Mouse (Mus musculus): ENCODE measurements around the gene Rbpjl. TPM values are rescaled to one million over a fixed set of nuclear protein-coding genes. Genes with fewer than 3 reads are reported as not detected.

The Rbpjl gene
- polyA plus RNA-seq, 1 experiment from 2014 or later = 0.10 TPM

DNA sequence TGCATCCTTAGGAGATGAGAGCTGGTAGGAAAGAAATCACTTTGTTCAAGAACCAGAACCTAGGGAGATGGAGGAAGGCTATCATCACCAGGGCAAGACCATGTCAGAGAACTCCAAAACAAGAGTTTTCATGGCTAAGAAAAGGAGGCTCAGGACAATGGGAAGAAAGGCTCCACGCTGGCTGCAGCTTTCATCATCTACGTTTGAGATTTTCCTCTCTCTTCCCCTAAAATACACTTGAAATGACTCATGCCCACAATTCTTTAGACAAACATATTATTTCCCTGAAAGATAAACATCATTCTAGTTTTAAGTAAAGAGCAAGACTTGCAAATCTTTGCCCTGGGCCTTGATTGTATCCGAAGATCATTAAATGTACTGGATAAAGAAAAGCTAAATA lies 31.6 kb upstream of the Rbpjl start:
- Histone ChIP-seq H3K27ac (ENCODE audit: low read length) (no peak overlapping the region), H3K9me3 (ENCODE audit: control insufficient read depth, low read length) (no peaks in the 10 kb centered on the region), H3K27me3 (replicated peaks; ENCODE audit: control insufficient read depth, insufficient read depth, low read length) (no peaks in the 10 kb centered on the region), H3K4me3 (replicated peaks; ENCODE audit: low read length) (no peak overlapping the region), H3K36me3 (ENCODE audit: control insufficient read depth, insufficient read depth) (no peaks in the 10 kb centered on the region), H3K4me1 (replicated peaks; ENCODE audit: control insufficient read depth, insufficient read depth, low read length) (no peaks in the 10 kb centered on the region), H3K9ac (replicated peaks; ENCODE audit: low read depth, low read length) (no peak overlapping the region), H3K4me2 (ENCODE audit: low read length) (no peak overlapping the region)
- ATAC-seq = no peak
- WGBS = 80% methylated on average over 3 of the region's 3 CpGs

DNA sequence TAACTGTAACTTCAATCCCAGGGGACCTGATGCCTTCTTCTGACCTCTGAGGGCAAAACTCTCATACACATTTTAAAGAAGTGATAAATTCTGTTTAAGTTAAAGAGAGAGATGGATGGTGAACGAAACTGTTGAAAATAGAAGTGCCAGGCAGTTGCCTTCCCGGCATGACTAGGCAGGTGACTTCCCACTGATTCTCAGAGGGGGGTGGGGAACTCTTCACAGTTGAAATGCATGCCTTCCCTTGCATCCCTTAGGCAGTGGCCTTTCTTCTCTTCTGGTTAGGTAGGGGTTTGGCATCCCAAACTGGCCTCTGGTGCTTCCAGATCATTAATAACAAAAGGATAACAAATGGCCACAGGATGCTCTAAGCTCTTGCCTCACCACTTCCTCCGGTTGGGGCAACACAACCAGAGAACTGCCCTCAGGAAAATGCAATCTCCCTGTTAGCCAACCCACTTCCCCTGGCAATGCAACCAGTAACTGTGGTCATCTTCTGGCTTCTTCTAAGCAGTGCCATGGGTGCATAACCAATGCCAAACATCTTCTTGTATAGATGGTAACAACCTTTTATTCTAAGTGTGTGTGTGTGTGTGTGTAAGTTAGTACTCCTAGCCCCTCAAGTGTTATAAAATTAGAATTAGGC lies 30.4 kb upstream of the Rbpjl start:
- Histone ChIP-seq H3K36me3 (ENCODE audit: control insufficient read depth, insufficient read depth) (no peaks in the 10 kb centered on the region), H3K4me1 (replicated peaks; ENCODE audit: control insufficient read depth, insufficient read depth, low read length) (no peaks in the 10 kb centered on the region), H3K9me3 (ENCODE audit: control insufficient read depth, low read length) (no peaks in the 10 kb centered on the region), H3K4me2 (ENCODE audit: low read length) (no peak overlapping the region), H3K4me3 (replicated peaks; ENCODE audit: low read length) (no peak overlapping the region), H3K9ac (replicated peaks; ENCODE audit: low read depth, low read length) (no peak overlapping the region), H3K27me3 (replicated peaks; ENCODE audit: control insufficient read depth, insufficient read depth, low read length) (no peaks in the 10 kb centered on the region), H3K27ac (ENCODE audit: low read length) (no peak overlapping the region)
- ATAC-seq = no peak
- WGBS = 45% methylated on average over 3 of the region's 3 CpGs

DNA sequence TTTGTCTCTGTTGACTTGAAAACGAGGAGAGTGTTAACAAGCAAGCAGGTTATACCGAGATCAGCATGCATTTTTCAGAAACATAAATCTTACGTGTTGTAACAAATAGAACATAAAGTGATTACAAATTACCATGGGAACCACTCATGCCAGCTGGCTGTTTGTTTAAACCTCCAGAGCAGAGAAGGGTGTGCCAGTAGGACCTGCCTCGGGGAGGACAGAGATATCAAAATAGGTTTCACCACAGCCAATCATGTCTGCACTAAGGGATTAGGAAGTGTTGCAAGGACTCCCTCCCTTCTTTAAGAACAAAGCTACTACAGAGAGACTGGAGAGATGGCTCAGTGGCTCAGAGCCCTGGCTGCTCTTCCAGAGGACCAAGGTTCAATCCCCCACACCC lies 29.8 kb upstream of the Rbpjl start:
- no peak overlapping the region for H3K27ac ChIP-seq (ENCODE audit: low read length)
- no peak overlapping the region for H3K4me3 ChIP-seq (replicated peaks; ENCODE audit: low read length)
- H3K4me1 ChIP-seq (replicated peaks; ENCODE audit: control insufficient read depth, insufficient read depth, low read length) = no peaks in the 10 kb centered on the region
- no peaks in the 10 kb centered on the region for H3K9me3 ChIP-seq (ENCODE audit: control insufficient read depth, low read length)
- no peak for ATAC-seq
- H3K36me3 ChIP-seq (ENCODE audit: control insufficient read depth, insufficient read depth) = no peaks in the 10 kb centered on the region
- no peaks in the 10 kb centered on the region for H3K27me3 ChIP-seq (replicated peaks; ENCODE audit: control insufficient read depth, insufficient read depth, low read length)
- no peak overlapping the region for H3K9ac ChIP-seq (replicated peaks; ENCODE audit: low read depth, low read length)
- H3K4me2 ChIP-seq (ENCODE audit: low read length) = no peak overlapping the region
- 44% methylated on average over 4 of the region's 4 CpGs for WGBS

DNA sequence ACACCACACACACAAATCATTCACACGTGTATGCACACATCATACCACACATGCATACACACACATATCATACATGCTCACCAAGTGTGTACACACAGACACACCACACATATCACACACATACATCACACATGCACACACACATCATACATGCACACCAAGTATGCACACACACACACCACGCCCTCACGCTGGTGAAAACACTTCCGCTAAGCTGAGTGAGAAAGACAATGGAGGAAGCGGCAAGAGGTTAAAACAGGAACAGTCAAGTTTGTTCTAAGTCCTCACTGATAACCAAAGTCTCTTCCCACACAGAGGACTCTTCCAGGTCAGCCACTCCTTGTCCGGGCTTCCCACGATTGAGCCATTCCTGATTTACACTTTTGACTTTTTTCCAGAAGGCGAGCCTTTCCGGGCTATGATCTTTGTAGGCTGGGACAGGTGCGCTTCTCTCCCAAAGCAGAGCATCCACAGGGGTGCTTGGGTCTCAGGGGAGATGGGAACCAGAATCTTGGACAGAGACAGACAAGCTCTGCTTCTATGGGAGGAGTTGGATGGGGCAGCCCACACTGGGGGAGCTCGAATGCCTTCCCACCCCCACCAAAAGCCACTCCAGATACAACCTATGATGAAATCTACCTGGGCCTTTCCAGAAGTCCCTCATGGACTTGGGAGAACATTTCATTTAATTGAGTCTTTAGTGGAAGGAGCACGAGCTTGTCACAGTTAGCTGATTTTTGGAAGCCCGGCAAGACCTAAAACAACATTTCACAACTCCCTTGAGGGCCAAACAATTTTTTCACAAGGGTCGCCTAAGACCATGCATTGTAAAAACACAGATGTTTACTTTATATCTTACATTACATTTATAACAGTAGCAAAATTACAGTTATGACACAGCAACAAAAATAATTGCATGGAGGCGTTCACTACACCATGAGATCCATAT lies 25.2 kb upstream of the Rbpjl start:
- Histone ChIP-seq H3K27ac (ENCODE audit: low read length) (no peak overlapping the region), H3K27me3 (replicated peaks; ENCODE audit: control insufficient read depth, insufficient read depth, low read length) (no peaks in the 10 kb centered on the region), H3K9me3 (ENCODE audit: control insufficient read depth, low read length) (no peaks in the 10 kb centered on the region), H3K36me3 (ENCODE audit: control insufficient read depth, insufficient read depth) (no peaks in the 10 kb centered on the region), H3K4me2 (ENCODE audit: low read length) (no peak overlapping the region), H3K4me1 (replicated peaks; ENCODE audit: control insufficient read depth, insufficient read depth, low read length) (no peaks in the 10 kb centered on the region), H3K9ac (replicated peaks; ENCODE audit: low read depth, low read length) (no peak overlapping the region), H3K4me3 (replicated peaks; ENCODE audit: low read length) (no peak overlapping the region)
- WGBS = 91% methylated on average over 15 of the region's 15 CpGs
- ATAC-seq = no peak

DNA sequence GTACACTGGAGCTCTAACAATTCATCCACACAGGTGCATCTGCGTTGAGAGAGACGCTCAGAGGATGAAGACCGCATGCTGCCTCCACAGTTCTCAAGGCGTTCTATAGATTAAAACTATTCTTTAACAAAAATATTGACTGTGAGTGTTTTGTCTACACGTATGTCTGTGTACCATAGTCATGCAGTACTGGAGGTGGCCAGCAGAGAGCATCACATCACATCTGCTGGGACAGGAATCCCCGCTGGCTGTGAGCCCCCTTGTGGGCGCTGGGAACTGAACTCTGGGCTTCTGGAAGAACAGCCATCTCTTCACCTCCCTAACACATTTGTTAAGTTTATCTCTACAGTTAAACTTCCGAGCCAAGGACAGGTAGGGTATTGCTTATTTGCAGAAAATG lies 21.2 kb upstream of the Rbpjl start:
- Histone ChIP-seq H3K4me2 (ENCODE audit: low read length) (no peak overlapping the region), H3K4me3 (replicated peaks; ENCODE audit: low read length) (no peak overlapping the region), H3K27ac (ENCODE audit: low read length) (no peak overlapping the region), H3K36me3 (ENCODE audit: control insufficient read depth, insufficient read depth) (no peaks in the 10 kb centered on the region), H3K9ac (replicated peaks; ENCODE audit: low read depth, low read length) (no peak overlapping the region), H3K4me1 (replicated peaks; ENCODE audit: control insufficient read depth, insufficient read depth, low read length) (peaks cover 8% of the 10 kb centered on the region), H3K9me3 (ENCODE audit: control insufficient read depth, low read length) (no peaks in the 10 kb centered on the region), H3K27me3 (replicated peaks; ENCODE audit: control insufficient read depth, insufficient read depth, low read length) (no peaks in the 10 kb centered on the region)
- no peak for ATAC-seq
- 80% methylated on average over 8 of the region's 8 CpGs for WGBS

DNA sequence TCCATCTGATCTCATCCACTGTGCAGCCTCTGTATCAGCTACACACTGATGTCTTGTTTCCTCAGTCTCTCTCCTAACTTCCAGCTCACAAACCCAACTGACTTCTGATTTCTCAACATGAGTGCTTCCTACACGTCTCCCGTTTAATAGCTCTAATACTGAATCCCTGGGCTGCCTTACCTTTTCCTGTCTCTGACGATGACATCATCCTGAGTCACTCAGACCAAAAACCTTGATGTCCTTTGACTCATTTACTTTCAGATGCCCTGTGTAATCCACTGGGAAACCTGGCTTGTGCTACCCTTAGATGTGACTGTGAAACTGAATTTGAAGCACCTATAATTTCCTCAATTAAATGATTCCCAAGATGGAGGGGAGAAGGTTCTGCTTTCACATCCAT lies 20.0 kb upstream of the Rbpjl start:
- Histone ChIP-seq H3K9ac (replicated peaks; ENCODE audit: low read depth, low read length) (no peak overlapping the region), H3K4me1 (replicated peaks; ENCODE audit: control insufficient read depth, insufficient read depth, low read length) (peaks cover 8% of the 10 kb centered on the region), H3K27me3 (replicated peaks; ENCODE audit: control insufficient read depth, insufficient read depth, low read length) (peaks cover 2% of the 10 kb centered on the region), H3K27ac (ENCODE audit: low read length) (no peak overlapping the region), H3K4me2 (ENCODE audit: low read length) (no peak overlapping the region), H3K4me3 (replicated peaks; ENCODE audit: low read length) (no peak overlapping the region), H3K9me3 (ENCODE audit: control insufficient read depth, low read length) (no peaks in the 10 kb centered on the region), H3K36me3 (ENCODE audit: control insufficient read depth, insufficient read depth) (no peaks in the 10 kb centered on the region)
- WGBS = 87% methylated on average over 3 of the region's 3 CpGs
- no peak for ATAC-seq

DNA sequence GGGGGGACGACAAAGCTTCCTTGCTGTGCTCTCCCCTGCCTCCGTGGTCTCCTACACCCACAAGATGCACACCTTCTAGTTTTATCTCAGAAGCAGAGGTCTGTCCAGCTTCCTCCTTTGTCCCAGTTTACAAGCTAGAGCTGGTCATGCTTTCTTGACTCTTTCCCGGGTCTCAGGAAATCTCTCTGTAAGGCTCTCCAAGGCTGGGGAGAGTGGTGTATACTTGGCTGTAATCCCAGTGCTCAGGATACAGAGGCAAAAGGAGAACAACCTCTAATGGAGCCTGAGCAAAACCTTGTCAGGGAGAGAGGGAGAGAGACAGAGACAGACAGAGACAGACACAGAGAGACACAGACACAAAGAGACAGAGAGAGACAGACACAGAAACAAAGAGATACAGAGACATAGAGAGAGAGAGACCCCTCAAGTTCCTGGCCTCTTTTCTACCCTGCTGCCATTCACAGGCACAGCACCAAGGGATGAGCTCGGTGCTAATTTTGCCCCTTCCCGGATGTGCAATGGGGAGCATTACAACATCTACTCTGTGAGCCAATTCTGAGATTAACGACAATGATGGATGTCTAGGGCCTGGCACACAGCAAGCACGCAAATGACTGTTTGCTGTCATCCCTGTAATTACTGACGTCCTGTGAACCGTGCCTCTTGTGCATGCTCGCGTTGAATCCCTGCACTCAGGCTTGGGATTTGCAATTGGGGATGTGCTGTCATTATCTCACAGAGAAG lies 19.1 kb upstream of the Rbpjl start:
- peaks cover 4% of the 10 kb centered on the region for H3K27me3 ChIP-seq (replicated peaks; ENCODE audit: control insufficient read depth, insufficient read depth, low read length)
- 42% methylated on average over 11 of the region's 11 CpGs for WGBS
- H3K9me3 ChIP-seq (ENCODE audit: control insufficient read depth, low read length) = no peaks in the 10 kb centered on the region
- H3K4me1 ChIP-seq (replicated peaks; ENCODE audit: control insufficient read depth, insufficient read depth, low read length) = peaks cover 8% of the 10 kb centered on the region
- ATAC-seq = no peak
- H3K9ac ChIP-seq (replicated peaks; ENCODE audit: low read depth, low read length) = no peak overlapping the region
- H3K36me3 ChIP-seq (ENCODE audit: control insufficient read depth, insufficient read depth) = no peaks in the 10 kb centered on the region
- H3K4me3 ChIP-seq (replicated peaks; ENCODE audit: low read length) = no peak overlapping the region
- H3K4me2 ChIP-seq (ENCODE audit: low read length) = no peak overlapping the region
- H3K27ac ChIP-seq (ENCODE audit: low read length) = no peak overlapping the region

DNA sequence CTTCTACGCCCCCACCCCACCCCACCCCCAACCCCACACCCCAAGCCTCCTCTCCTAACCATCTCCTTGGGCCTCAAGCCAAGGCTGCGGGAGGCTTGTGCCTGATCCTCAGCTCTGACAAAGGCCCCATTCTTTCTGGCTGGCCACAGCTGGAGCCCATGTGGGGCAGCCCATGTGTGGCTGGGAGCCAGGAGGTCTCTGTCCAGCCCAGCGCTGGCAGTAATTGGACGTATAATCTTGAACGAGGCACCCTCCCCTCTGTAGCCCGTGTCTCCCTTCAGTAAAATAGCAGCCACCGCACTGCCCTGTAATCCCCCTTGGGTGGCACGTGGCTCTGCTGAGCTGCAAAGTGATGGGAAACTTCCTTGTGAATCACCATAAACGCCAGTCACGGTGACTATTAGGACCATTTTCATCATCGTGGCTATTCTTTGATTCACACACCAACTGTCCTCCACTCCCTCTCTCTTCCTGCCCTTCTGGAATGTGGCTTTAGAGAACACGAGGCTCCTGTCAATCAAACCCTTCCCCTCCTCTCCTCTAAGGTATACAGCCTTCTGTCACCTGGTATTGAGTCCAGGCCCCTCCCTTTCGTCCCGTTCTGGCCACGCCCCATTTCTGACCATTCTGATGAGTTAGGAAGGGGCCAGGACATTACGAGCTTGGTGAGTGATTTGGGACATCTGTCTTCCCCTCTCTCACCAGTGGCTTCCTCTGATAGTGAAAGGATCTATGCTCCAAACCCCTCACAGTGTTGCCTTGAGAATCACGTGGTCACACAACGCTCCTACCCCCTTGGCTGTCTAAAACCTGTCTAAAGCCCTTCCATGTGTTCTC lies 16.8 kb upstream of the Rbpjl start:
- WGBS = 5% methylated on average over 18 of the region's 18 CpGs
- peak; percentile 68 for ATAC-seq
- peak overlapping the region; percentile 4; the same call in 1 of the 2 replicates for H3K4me2 ChIP-seq (ENCODE audit: low read length)

More for the DNA sequence above, 16.8 kb upstream of the Rbpjl start:
- Histone ChIP-seq H3K27ac (ENCODE audit: low read length) (no peak overlapping the region), H3K9ac (replicated peaks; ENCODE audit: low read depth, low read length) (no peak overlapping the region), H3K36me3 (ENCODE audit: control insufficient read depth, insufficient read depth) (no peaks in the 10 kb centered on the region), H3K27me3 (replicated peaks; ENCODE audit: control insufficient read depth, insufficient read depth, low read length) (peaks cover 4% of the 10 kb centered on the region), H3K9me3 (ENCODE audit: control insufficient read depth, low read length) (no peaks in the 10 kb centered on the region), H3K4me3 (replicated peaks; ENCODE audit: low read length) (no peak overlapping the region), H3K4me1 (replicated peaks; ENCODE audit: control insufficient read depth, insufficient read depth, low read length) (peaks cover 8% of the 10 kb centered on the region)
